Mouse (Mus musculus) brain, embryonic 14.5 days (tissue): ENCODE measurements around the gene Ppil6.

Source experiments
- CTCF ChIP-seq: fragments of 200-500 bp; IDR thresholded peaks from 2 replicates; pipeline ENCODE4 v1.5.1; 2012; ENCODE audit warnings: inconsistent platforms, mild to moderate bottlenecking, moderate library complexity, borderline replicate concordance; ENCODE audit not compliant: insufficient read depth, insufficient read length; ENCODE audit errors: extremely low read depth
- POLR2A ChIP-seq: fragments of 200-500 bp; IDR thresholded peaks from 2 replicates; pipeline ENCODE4 v1.6.1; 2012; ENCODE audit warnings: mild to moderate bottlenecking, inconsistent platforms, borderline replicate concordance; ENCODE audit not compliant: poor library complexity, insufficient read depth, insufficient read length, severe bottlenecking; ENCODE audit errors: extremely low read depth

- TF ChIP-seq CTCF (no peak), POLR2A (no peak)
Observed at GRCm38 (mm10) chr10:41555081-41555480, 64.8 kb downstream of the Ppil6 start.
